Mouse (Mus musculus) hindbrain, postnatal 0 days (tissue): ENCODE measurements around the gene Dpp6. TPM values are rescaled to one million over a fixed set of nuclear protein-coding genes. Genes with fewer than 3 reads are reported as not detected.

Experiments used
- ATAC-seq: fragments of 200-750 bp; cut with Nextera tagmentation; 2 replicates; pipeline ENCODE4 v1.8.0; 2017; ENCODE audit warnings: mild to moderate bottlenecking, moderate TSS enrichment, moderate library complexity
- DNase-seq: peaks from one replicate; pipeline ENCODE4 v3.0.0-alpha.2; 2015; ENCODE audit warnings: low spot score
- H3K27ac ChIP-seq: fragments of 300-500 bp; sonication (generic); 2 replicates; pipeline ENCODE4 v1.5.1; 2014; ENCODE audit warnings: mild to moderate bottlenecking
- H3K27me3 ChIP-seq: fragments of 300-500 bp; sonication (generic); 2 replicates; pipeline ENCODE4 v1.6.1; 2014; ENCODE audit warnings: low read length, mixed read lengths; ENCODE audit not compliant: insufficient read depth
- H3K36me3 ChIP-seq: fragments of 300-500 bp; sonication (generic); 2 replicates; pipeline ENCODE4 v1.6.1; 2014; ENCODE audit warnings: low read length, mixed read lengths; ENCODE audit not compliant: insufficient read depth
- H3K4me1 ChIP-seq: fragments of 300-500 bp; sonication (generic); 2 replicates; pipeline ENCODE4 v1.6.1; 2014; ENCODE audit warnings: antibody characterized with exemption, low read length, mixed read lengths; ENCODE audit not compliant: insufficient read depth
- H3K4me2 ChIP-seq: fragments of 300-500 bp; sonication (generic); 2 replicates; pipeline ENCODE4 v1.6.1; 2014; ENCODE audit warnings: low read depth, mild to moderate bottlenecking, low read length, moderate library complexity, mixed read lengths
- H3K4me3 ChIP-seq: fragments of 300-500 bp; sonication (generic); 2 replicates; pipeline ENCODE4 v1.5.1; 2014; ENCODE audit warnings: low read length
- H3K9ac ChIP-seq: fragments of 300-500 bp; sonication (generic); replicated peaks from 2 replicates; pipeline ENCODE4 v1.6.1; 2014; ENCODE audit warnings: mild to moderate bottlenecking, low read length, moderate library complexity, mixed read lengths
- H3K9me3 ChIP-seq: fragments of 300-500 bp; sonication (generic); 2 replicates; pipeline ENCODE4 v1.6.1; 2016; ENCODE audit warnings: low read length, mixed read lengths
- CTCF ChIP-seq: IDR thresholded peaks from 2 replicates; pipeline ENCODE4 v1.5.1; 2016; ENCODE audit warnings: antibody characterized with exemption, control low read depth, low read depth
- WGBS: fragments of 180-500 bp; shearing (Covaris S2); extraction: QIAGEN DNeasy Blood & Tissue Kit; methylation state at CpG from one replicate; pipeline ENCODE4 v1.1.7; 2014; 5-methylcytosine and 5-hydroxymethylcytosine counted together
- polyA plus RNA-seq: library from polyadenylated mRNA; unstranded; fragments of >200 nt; fragmentation: Nextera tagmentation; extraction: Ambion mirVana; gene quantifications from 2 replicates; pipeline ENCODE4 v1.2.1, GENCODE M21; 2015
- total RNA-seq: library from RNA; depleted of rRNA; stranded (reverse); fragments of >200 nt; gene quantifications from 2 replicates; pipeline ENCODE4 v1.2.3, GENCODE M21; 2014

The Dpp6 gene
- total and polyA plus RNA-seq, 2 experiments from 2014 or later: 81.1 to 154 TPM

- WGBS: 29% methylated on average over 6 of the region's 6 CpGs
- DNase-seq: peak; percentile 50
- Histone ChIP-seq H3K9ac (no peak overlapping the region), H3K9me3 (no peaks in the 10 kb centered on the region), H3K36me3 (peaks cover 9% of the 10 kb centered on the region; the same call in 1 of the 2 replicates), H3K4me3 (no peak overlapping the region), H3K27me3 (no peaks in the 10 kb centered on the region), H3K4me1 (no peaks in the 10 kb centered on the region), H3K27ac (no peak overlapping the region), H3K4me2 (no peak overlapping the region)
- TF ChIP-seq CTCF: no peak
- ATAC-seq: no peak
Observed at GRCm38 (mm10) chr5:27708209-27708608, 891.2 kb downstream of the Dpp6 start.

GRCm38 (mm10) chr5:27711461-27712192 lies 894.6 kb downstream of the Dpp6 start:
- Histone ChIP-seq H3K27me3 (no peaks in the 10 kb centered on the region), H3K4me3 (no peak overlapping the region), H3K27ac (no peak overlapping the region; the same call in 1 of the 2 replicates), H3K9ac (no peak overlapping the region), H3K4me1 (no peaks in the 10 kb centered on the region), H3K4me2 (no peak overlapping the region), H3K9me3 (no peaks in the 10 kb centered on the region), H3K36me3 (peaks cover 9% of the 10 kb centered on the region; the same call in 1 of the 2 replicates)
- WGBS: 66% methylated on average over 8 of the region's 8 CpGs
- DNase-seq: no peak
- no peak; the same call in 1 of the 2 replicates for ATAC-seq
- TF ChIP-seq CTCF: no peak

- DNase-seq (no peak), ATAC-seq (no peak)
- H3K36me3 ChIP-seq: peaks cover 9% of the 10 kb centered on the region; the same call in 1 of the 2 replicates
- H3K4me2 ChIP-seq: no peak overlapping the region
- TF ChIP-seq CTCF: no peak
- H3K4me1 ChIP-seq: no peaks in the 10 kb centered on the region
- no peak overlapping the region for H3K27ac ChIP-seq
- H3K9ac ChIP-seq: no peak overlapping the region
- 57% methylated on average over 9 of the region's 9 CpGs for WGBS
- no peaks in the 10 kb centered on the region for H3K27me3 ChIP-seq
- H3K4me3 ChIP-seq: no peak overlapping the region
- H3K9me3 ChIP-seq: no peaks in the 10 kb centered on the region
Observed at GRCm38 (mm10) chr5:27714356-27714755, 897.4 kb downstream of the Dpp6 start.

- no peaks in the 10 kb centered on the region for H3K4me1 ChIP-seq
- WGBS: 52% methylated on average over 4 of the region's 4 CpGs
- H3K27me3 ChIP-seq: no peaks in the 10 kb centered on the region
- no peak overlapping the region for H3K4me3 ChIP-seq
- H3K9me3 ChIP-seq: no peaks in the 10 kb centered on the region
- ATAC-seq: no peak
- TF ChIP-seq CTCF: no peak
- H3K4me2 ChIP-seq: no peak overlapping the region
- H3K36me3 ChIP-seq: no peaks in the 10 kb centered on the region; the same call in 1 of the 2 replicates
- no peak overlapping the region for H3K9ac ChIP-seq
- no peak for DNase-seq
- H3K27ac ChIP-seq: no peak overlapping the region
Observed at GRCm38 (mm10) chr5:27716026-27716425, 899.0 kb downstream of the Dpp6 start.

- no peaks in the 10 kb centered on the region for H3K27me3 ChIP-seq
- no peak for TF ChIP-seq CTCF
- no peaks in the 10 kb centered on the region for H3K9me3 ChIP-seq
- H3K27ac ChIP-seq: no peak overlapping the region
- ATAC-seq (no peak), DNase-seq (no peak)
- H3K4me3 ChIP-seq: no peak overlapping the region
- H3K4me1 ChIP-seq: no peaks in the 10 kb centered on the region
- H3K4me2 ChIP-seq: no peak overlapping the region
- H3K9ac ChIP-seq: no peak overlapping the region
- no peaks in the 10 kb centered on the region; the same call in 1 of the 2 replicates for H3K36me3 ChIP-seq
Observed at GRCm38 (mm10) chr5:27717301-27717700, 900.3 kb downstream of the Dpp6 start.

GRCm38 (mm10) chr5:27719311-27719710 lies 902.3 kb downstream of the Dpp6 start:
- DNase-seq (no peak), ATAC-seq (no peak)
- no peak for TF ChIP-seq CTCF
- peaks cover 3% of the 10 kb centered on the region; the same call in 1 of the 2 replicates for H3K36me3 ChIP-seq
- no peak overlapping the region for H3K27ac ChIP-seq
- WGBS: 59% methylated on average over 2 of the region's 2 CpGs
- H3K4me2 ChIP-seq: no peak overlapping the region
- H3K9me3 ChIP-seq: no peaks in the 10 kb centered on the region
- H3K4me1 ChIP-seq: no peaks in the 10 kb centered on the region
- H3K27me3 ChIP-seq: no peaks in the 10 kb centered on the region
- H3K9ac ChIP-seq: no peak overlapping the region
- no peak overlapping the region for H3K4me3 ChIP-seq

- H3K9me3 ChIP-seq: no peaks in the 10 kb centered on the region
- peaks cover 14% of the 10 kb centered on the region; the same call in 1 of the 2 replicates for H3K36me3 ChIP-seq
- no peak overlapping the region for H3K4me3 ChIP-seq
- DNase-seq: peak; percentile 60
- H3K27ac ChIP-seq: no peak overlapping the region
- H3K9ac ChIP-seq: no peak overlapping the region
- ATAC-seq: no peak; the same call in 1 of the 2 replicates
- no peaks in the 10 kb centered on the region for H3K27me3 ChIP-seq
- WGBS: 26% methylated on average over 2 of the region's 2 CpGs
- TF ChIP-seq CTCF: peak; percentile 72
- H3K4me2 ChIP-seq: no peak overlapping the region
- H3K4me1 ChIP-seq: no peaks in the 10 kb centered on the region
Observed at GRCm38 (mm10) chr5:27724460-27724859, 907.5 kb downstream of the Dpp6 start.
